Mouse (Mus musculus) layer of hippocampus, adult 9-10 months (tissue): ENCODE measurements around the gene Gm11444.

Experiments
- DNase-seq: peaks from one replicate; pipeline ENCODE4 v3.0.0; 2022; ENCODE audit warnings: low spot score

Gm11444 gene

DNA sequence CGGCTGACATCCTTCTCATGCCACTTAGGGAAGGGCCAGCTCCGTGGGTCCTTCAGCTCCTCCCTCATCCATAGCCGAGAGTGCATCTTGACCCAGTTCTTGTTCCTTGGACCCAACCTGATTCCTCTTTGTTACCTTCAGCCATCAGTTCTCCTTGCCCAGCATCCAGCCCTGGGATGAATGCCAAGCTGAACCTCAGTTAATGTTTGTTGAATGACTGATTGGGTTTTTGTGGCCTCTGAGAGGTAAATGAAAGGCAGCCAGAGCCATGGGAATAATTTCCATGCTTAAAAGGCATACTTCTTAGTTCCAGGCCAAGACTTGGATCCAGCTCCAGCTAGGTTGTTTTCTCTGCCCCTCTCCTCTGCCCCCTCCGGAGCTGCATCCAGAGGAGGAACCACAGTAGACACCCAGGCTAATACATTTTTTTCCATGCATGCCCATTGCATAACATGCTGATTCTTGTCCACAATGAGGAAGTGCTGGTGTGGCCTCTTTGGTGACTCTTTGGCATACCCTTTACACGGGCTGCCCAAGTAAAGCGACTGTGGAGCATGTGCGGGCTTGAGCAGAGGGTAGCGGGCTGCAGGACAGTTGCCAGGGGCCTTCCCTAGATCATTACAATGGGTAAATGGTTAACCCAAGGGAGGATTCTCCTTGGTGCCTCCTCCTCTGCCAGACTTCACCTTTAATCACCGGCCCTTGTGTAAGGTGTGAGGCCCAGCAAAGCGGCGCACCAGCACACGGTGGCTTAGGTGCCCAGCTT lies 37.7 kb downstream of the Gm11444 start:
- no peak for DNase-seq

DNA sequence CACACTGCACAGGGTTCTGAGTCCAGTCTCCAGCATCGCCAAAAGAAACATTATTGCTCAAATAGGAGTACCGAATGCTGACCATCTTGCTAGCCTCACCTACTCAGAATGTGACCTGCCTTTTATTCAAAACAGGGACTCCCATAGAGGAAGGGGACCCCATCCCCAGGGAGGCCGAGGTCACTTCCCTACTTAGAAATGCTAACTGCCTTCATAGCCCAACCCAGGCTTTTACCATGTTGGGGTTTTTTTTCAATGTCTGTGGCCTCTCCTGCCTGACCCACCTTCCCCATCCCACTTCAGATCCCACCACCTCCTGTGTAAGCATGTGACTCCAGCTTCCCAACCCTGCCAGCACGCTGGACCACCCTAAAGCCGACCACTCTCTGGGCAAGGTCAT lies 38.5 kb downstream of the Gm11444 start:
- no peak for DNase-seq

DNA sequence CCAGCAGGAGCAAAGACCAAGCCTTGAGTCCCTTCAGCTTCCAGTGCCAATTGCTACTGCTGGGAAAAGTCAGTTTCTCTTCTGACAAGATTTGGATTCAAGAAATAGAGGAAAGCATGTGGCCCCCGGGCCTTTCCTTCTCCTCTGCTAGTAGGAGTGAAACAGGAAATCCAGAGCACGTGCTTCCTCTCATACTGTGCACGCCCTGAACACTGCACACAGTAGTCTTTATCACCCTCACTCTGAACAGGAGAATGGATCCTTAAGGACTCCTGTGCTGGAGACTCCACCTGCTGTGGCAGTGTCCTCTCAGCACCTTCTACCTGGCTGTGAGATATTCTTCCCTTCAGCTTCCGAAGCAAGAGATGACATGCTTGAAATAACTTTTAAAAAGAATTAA lies 38.9 kb downstream of the Gm11444 start:
- no peak for DNase-seq

DNA sequence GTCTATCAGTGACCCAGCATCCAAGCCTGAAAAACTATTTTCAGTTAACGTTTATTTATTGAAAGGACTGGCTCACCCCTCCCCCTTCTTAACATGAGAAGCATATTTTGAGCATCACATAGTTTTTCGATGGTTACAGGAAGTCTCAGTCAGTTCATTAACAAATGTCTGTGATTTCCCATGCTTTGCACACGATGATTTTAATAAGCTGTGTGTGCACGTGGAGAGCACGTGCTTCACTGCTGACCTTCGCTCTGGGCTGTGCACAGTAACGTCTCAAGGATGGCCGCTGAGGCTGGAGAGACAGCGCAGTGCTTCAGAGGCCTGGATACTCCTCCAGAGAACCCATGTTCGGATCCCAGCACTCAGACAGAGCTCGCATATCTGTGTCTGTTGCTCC lies 42.8 kb downstream of the Gm11444 start:
- no peak for DNase-seq

DNA sequence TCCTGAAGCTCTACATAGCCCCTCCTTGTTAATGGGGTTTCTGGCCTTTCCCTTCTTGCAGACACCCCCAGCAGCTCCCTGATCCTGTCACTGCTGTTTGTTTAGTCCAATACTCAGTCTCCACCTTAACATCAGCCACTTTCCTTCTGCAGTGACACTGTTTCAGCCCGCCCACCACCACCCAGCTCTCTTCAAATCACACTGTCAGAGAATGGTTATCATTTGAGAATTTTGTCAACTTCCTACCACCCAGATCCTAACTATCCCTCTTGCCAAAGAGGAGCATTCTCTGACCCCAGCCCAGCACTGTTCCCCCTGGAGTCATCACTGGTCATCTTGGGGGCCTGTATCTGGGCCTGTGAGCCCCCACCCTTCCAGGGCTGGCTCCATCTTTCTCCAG lies 44.4 kb downstream of the Gm11444 start:
- DNase-seq: no peak

DNA sequence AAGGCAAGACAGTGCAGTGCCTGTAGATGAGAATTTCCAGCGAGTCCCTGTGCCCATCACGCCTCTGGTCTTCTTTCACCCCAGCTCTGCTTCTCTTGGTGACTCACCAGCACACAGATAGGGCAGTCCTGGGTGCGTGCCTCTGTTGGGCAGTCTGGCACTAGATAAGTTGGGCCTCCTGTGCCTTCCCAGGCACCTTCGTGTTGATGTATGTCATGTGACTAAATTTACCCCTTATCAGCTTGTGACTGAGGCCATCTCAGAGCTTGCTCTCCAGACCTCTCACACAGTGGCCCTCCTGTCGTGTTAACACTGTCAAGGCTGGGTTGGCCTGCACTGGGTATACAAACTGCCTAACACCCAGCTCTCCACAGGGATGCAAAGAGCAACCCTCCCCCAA lies 46.1 kb downstream of the Gm11444 start:
- no peak for DNase-seq

DNA sequence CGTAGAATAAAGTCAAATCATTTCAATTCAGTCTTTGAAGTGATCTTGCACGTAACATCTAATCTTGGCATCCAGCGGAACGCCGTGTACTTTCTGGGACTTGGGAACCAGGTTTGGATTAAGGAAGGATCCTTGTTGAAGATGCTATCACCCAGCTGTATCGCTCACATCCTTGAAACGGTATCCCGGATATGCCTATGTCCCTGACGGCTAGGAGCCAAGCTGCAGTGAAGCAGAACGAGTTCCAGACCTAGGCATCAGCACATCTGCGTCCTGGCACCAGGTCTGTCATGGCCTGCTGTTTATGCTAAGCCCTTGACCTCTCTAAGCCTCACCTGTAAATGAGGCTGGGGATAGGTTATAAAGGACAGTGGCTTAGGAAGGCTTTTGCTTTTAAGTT lies 49.8 kb downstream of the Gm11444 start:
- no peak for DNase-seq

DNA sequence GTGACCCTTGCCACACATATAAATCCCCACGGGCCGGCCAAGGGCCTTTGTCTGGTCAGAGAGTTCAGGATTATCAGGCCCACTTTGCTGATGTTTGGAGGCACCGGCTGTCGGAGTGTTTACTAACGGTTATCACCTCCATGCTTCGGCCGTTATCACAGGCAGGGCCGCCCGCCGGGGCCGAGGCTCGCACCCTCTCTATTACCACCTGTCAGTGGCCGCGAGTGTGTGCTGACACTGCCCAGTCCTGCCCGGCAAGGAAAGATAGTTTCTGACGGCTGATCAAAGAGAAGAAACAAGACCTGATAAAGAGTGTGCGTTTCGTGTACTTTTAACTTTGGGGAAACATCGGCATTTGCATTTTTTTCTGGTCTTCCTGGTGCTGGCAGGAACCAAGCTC lies 50.3 kb downstream of the Gm11444 start:
- DNase-seq: no peak

DNA sequence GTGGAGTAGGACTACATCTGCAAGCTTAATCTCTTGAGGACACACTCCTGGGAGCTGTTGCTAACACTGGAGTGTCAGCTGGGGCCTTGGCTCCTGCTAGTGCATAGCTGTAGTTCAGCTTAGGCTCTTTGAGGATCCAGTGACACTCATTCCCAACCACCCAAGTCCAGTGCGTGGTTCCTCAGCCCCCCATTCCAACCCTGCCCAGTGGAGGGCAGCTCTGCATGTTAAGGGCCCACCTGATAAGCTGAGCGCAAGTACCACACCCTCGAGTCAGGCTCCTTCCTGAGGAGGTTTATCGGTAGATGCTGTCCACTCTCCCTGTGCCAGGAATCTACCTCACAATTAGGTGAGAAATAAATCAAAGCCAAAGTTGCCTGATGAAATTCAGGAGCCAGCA lies 50.7 kb downstream of the Gm11444 start:
- DNase-seq: no peak
